Mouse (Mus musculus) kidney, postnatal 4 days (tissue): ENCODE data around the gene Ccnl2.

Source experiments
- DNase-seq, 2 experiments: peaks; one replicate each; pipeline ENCODE4 v3.0.0; 2021; ENCODE audit warnings: mixed read lengths in 2 of 2

The Ccnl2 gene

DNA sequence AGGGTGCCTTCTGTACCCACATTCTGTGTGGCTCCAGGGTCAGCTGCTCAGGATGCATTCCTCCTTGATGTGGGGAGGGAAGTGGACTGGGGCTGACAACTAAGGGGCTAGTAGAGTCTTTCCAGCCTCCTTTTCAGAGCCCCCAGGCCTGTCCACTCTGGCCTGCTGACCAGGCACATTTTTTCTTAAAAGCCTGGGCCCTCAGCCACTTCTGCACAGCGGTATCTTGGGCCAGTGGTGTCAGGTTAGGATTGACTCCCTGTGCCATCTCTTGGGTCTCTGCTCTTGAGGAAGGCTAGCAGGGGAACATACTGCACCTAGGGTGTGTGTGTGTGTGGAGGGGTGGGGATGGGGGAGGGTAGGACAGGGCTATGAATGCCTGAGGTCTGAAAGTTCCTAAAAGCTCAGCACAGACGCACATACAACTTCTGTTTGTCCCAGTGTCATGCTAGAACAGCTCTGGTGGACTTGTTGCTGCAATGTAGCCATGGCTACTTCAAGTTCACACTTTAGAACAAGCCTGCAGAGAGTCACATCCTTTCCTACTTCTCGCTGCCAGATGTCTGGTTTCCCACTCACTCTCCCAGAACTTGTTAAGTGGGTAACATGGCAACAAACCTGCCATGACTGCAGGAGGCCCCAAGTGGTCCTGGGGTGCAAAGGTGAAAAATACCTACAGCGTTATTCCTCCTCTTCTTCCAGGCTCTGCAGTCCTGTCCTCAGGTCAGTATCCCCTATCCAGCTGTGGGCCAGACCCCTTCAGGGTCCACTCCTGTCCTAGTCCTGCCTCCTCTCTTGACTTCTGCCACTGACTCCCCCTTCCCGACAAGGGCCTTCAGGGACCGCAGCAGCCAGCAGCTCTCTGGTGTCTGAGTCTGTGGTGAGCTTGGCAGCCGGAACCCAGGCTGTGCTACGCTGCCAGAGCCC is 28.1 kb downstream of the Ccnl2 start:
- peak; percentile 30 to 43 for DNase-seq

DNA sequence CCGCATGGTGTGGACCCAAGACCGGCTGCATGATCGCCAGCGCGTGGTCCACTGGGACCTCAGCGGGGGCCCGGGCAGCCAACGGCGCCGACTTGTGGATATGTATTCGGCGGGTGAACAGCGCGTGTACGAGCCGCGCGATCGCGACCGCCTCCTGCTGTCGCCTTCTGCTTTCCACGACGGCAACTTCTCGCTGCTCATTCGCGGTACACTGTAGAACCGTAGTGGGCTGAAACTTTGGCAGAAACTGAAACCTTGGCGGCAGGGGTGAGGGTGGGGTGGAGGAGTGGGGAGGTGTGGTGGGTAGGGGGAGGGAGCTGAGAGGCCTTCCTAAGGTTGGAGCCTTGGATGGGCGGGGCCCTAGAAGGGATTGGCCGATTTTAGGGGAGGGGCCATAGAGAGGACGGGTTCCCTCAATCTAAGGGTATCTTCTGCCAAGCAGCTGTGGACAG is 28.7 kb downstream of the Ccnl2 start:
- peak; percentile 74 to 84 for DNase-seq

DNA sequence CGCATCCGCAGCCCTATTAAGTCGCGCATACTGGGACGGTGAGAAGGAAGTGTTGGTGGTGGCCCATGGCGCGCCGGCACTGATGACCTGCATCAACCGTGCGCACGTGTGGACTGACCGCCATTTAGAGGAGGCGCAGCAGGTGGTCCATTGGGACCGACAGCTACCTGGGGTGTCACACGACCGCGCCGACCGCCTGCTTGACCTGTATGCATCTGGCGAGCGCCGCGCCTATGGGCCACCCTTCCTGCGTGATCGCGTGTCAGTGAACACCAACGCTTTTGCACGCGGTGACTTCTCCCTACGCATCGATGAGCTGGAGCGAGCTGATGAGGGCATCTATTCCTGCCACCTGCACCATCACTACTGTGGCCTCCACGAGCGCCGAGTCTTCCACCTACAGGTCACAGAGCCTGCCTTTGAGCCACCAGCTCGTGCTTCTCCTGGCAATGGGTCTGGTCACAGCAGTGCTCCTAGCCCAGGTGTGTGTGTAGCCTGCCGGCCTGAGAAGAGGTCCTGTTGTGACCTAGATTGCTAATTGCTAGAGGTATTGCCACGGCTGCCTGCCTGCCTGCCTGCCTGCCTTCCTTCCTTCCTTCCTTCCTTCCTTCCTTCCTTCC is 29.5 kb downstream of the Ccnl2 start:
- DNase-seq: no peak

DNA sequence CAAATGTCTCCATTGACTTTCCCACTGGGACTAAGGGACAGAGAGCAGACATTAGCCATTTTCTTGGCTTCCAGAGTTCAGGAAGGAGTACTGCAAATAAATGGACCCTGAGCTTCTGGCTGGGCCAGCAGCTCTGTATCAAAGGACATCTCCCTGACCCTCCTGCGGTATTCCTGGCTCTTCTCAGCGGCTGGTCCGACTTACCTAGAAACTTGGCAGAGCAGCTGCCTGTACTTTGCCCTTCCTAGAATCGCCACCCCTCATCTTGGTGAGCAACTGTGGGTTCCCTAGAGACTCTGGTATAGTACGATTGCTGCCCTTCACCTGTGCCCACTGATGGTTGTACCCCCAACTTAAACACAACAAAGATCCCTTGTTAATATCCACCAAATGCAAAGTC is 30.9 kb downstream of the Ccnl2 start:
- DNase-seq: no peak

DNA sequence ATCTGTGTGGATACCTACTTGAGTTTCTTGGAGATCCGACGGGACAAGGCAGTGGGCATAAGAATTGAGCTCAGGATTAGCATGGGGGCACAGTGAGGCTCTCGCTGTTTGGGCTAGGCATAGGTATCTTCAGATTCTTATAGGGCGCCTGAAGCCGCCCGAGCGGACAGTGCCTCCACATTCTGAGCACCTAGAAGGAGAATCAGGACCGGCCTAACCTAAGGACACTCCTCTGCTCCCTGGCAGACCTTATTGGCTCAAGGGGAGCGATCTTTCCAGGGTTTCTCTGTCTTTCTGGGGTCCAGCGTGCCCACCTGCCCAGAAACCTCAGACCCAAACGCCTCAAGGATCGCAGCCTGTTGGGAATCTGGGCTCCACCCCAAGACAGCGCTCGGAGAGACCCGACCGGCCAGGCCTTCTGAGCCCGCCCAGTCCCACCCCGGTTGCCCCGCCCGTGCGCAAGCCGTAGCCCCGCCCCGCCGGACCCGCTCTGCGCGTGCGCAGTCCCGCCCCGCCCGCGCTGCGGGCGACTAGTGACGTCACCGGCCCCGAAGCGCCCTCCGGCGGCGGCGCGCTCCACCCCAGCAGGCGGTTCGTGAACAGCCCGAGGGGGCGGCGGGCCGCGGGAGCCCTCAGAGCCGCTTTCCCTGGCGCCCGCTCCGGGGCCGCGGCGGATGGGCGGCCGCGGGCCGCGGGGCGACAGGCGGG is 34.7 kb downstream of the Ccnl2 start, which contains the start of gene Dvl1:
Gene Dvl1 (plus strand): TSS at position 532 of the 708 bp plus-strand sequence.
- peak; percentile 96 to 97 for DNase-seq

DNA sequence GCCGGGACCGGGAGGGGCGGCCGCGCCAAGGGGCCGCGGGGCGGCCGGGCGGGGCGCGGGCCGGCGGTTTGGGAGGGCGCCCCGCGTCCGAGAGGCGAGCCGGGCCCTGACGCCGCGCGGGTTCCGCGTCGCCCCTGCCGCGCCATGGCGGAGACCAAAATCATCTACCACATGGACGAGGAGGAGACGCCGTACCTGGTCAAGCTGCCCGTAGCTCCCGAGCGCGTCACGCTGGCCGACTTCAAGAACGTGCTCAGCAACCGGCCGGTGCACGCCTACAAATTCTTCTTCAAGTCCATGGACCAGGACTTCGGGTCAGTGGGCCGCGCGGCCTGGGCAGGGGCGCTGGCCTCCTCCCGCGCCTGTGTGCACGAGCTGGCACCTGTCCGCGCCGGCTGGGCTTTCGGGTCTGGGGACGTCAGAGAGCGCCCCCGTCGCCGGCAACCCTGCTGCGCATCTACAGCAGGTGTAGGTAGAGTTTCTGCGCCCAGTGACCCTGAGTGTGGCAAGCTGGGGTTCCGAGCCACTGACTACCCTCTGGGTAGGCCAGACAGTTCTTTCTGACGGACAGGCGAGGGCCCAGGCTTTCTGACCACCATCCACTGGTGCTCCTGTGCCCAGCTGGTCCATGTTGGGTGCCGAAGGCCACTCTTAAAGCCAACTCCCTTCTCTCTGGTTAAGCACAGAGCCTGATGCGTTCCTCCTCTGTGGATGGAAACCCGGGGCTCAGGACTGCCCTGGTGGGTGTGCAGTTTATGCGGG is 35.5 kb downstream of the Ccnl2 start:
- peak; percentile 59 to 75 for DNase-seq

DNA sequence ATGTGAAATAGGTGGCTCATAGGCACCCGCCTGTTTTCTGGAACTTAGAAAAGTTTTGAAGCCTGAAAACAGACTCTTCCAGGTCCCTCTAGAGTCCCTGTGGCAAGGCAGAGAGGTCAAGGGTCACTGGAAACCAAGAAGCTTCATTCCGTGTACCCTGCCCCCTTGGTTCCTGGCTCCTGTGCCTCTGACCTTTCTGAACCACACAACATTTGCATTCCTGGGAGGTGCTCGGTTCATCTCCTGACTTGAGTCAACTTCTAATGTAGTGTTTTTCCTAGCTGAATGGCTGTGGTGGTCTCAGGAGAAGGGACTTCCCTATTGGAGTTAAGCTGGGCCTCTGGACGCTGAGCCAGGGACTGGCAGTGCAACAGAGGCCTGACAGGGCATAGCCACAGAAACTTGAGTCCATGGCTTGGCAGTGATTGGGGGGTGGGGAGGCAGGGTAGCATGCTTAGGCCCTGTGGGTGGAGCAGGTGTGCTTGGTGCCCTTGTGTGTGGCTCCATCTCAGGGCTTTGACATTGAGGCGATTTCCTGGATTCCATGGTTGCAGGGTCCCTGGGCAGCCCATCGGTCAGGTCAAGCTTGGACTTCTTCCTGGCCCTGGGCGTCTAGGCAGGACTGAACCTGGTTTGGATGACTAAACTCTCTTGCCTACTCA is 36.3 kb downstream of the Ccnl2 start:
- DNase-seq: peak in 1 of 2 experiments; percentile 36

DNA sequence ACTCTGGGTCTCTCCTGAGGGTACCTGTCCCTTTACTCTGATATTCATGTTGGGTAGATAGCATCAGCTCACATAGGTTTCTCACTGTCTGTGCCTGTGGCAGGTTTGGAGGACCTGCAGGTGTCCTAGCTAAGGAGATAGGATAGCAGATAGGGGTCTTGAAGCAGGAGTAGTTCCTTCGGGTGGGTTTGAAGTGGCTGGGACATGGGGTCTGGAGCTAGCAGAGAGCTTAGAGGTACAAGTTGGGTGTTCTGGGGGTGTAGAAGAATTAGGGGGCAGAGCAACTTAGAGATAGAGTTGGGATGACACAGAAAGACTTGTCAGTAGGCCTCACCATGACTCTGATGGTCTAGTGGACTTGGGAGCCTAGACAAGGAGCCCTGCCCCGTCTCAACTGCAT is 37.1 kb downstream of the Ccnl2 start:
- no peak for DNase-seq

DNA sequence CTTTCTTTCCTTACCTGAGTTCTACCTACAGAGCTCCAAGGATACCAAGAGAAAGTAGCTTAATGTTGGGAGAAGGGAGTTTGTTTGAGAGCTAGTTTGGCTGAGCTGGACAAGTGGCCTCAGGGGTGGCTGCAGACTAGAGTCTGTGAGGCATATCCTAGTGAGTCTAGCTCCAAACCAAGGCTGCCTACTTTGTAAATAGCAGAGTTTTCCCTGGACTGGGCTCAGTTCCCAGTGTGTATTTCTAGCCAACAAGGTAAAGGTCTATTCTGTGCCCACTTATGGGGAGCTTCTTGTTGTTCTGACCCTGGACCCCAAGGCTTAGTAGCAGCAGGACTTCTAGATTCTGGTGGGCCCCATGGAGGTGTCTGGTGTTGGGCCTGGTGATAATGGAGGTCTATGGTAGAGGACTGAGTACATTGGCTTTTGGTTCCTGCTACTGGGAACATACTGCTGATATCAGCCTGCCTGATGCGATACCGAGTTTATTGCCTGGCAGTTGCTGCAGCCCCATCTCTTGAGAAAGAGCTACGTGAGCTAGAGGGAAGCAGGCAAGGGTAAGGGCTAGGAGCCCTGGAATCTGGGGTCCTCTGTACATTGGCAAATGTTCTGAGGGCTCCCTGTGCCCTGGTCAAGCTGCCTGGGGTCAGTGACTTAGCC is 37.6 kb downstream of the Ccnl2 start:
- no peak for DNase-seq

DNA sequence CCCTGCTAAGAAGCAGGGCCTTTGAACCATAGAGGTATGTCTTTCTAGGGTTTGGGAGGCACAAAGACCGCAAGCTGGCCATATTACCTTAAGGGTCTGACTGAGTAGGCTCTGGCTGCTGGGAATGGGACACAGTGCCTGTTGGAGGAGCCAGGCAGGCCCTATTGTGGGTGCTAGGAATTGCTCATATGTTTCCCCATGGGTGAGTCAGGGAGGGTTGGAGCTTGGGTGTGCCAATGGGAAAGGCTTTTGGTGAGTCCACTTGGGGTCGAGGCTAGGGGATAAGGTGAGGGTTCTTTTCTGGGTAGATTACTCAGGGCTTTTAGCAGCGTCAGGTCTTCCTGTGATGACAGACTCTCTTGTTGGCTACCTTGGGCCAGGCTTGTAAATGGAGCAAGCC is 39.1 kb downstream of the Ccnl2 start:
- DNase-seq: no peak

DNA sequence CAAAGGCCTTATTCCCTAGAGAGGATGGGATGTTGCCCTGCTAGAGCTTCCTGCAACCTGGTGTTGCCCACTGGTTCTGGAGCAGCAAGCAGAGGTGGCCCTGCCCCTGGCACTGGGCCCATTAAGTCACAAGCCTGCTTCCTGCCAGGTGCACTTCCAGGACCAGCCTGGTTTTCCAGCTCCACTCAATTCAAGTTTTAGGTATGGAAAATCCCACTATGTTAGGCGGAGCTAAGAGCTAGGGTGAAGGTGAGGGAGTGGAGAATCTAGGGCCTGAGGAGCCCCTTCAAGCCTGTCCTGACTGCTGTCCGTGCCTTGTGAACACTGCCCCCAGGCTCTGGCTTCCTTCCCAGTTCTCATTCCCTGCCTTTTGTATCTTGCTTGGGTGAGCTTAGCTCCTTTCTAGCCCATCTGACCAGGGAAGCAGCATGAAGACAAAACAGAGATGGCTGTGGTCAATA is 39.7 kb downstream of the Ccnl2 start:
- DNase-seq: peak in 1 of 2 experiments; percentile 57

DNA sequence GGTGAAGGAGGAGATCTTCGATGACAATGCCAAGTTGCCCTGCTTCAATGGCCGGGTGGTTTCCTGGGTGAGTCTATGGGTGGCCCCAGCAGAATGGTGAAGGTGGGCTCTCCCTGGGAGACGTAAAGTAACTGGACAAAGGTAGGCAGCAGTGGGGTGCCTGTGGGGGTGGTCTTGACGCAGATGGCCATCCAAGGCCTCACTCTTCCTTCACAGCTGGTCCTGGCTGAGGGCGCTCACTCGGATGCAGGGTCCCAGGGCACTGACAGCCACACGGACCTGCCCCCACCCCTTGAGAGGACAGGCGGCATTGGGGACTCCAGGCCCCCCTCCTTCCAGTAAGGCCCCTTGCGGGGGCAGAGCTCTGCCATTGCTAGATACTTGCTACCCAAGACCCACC is 41.1 kb downstream of the Ccnl2 start:
- no peak for DNase-seq

DNA sequence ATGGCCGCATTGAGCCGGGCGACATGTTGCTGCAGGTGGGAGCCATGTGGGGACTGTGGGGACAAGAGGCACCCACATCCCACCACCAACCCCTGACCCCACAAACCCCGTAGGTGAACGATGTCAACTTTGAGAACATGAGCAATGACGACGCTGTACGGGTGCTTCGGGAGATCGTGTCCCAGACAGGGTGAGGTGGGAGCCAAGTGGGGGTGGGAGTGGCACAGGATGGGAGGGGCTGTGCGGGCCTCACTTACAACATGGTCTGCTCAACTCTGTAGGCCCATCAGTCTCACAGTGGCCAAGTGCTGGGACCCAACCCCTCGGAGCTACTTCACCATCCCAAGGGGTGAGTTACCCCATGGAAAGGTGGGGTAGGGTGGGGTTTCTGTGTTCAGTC is 42.7 kb downstream of the Ccnl2 start:
- DNase-seq: no peak

DNA sequence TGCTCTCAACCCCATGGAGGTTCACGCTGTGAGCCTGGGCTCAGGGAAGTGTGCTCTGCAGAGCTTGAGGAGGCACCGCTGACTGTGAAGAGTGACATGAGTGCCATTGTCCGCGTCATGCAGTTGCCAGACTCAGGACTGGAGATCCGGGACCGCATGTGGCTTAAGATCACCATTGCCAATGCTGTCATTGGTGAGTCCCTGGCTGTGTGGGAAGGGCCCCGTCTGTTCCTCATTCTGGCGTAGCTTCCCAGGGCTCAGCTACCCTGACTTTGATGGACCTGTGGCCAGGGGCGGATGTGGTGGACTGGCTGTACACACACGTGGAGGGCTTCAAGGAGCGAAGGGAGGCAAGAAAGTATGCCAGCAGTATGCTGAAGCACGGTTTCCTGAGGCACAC is 43.8 kb downstream of the Ccnl2 start:
- DNase-seq: no peak

DNA sequence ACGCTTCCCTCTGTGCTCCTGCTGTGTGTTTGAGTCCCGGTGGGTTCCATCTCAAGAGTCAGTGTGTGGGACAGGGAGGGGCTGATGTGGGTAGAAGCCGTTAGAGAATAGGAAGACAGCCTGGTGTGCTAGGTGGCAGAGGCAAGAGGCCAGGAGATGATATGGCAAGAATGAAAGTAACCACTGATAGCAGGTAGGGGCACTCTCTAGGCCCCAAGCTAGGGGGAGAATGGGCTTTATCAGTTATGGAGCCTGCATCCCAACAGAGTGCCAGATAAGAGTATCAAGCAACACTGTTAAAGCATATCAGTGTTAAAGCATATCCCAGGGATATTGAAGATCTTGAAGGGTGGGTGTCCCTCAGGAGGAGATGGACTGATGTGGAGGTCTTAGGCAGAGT is 44.6 kb downstream of the Ccnl2 start:
- DNase-seq: no peak

DNA sequence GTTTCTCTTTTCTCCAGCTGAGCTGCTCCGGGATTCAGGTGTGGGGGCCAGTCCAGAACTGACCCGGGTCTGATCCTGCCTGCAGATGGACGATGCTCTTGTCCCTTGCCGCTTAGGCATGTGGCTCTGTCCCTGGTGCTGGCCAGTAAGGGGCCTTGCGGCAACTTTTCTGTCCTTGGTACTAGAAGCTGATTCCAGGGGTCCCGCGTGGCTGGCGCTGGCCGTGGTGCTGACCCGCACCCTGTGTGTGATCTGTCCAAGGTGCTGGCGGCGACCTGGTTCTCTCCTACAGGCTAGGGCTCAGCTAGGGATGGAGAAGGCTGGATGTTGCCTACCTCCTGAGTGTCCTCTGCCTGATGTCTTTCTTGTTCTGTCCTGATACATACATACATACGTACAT is 47.0 kb downstream of the Ccnl2 start:
- DNase-seq: peak; percentile 92

DNA sequence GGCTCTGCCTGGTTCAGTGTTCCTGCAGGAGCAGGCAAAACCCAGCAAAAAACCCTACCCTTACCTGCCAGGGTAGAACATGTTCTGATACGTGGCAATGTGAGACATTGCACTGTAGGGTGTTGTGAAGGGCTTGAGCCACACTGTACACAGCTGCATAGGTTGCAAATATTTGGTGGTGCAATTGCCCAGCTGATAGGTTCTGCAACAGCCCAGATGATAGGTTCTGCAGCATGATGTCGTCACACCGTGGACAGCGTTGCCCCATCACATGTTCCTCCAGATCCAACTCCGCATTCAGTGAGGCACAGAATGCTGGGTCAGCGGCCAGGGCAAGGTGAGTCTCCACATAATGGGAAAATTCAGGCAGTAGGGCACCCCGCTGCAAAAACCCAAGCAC is 49.5 kb downstream of the Ccnl2 start:
- no peak for DNase-seq

DNA sequence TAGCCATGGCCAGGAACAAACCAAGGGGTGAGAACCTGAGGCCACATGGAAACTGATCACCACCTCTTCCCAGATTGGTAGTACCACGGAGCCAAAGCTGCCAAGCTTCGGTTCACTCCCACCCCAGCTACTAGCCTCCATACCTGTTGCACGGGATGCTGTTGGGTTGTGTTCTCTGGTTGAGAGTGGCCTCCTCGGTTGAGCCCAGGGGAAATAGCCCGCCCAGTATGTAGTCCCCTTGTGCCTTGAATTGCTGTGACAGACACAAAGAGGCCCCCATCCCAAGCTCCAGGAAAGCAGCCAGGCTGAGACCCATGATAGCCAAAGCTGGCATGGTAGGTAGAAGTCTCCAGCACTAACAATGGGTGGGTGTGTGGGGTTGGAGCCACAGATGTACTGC is 50.7 kb downstream of the Ccnl2 start, which contains the start of gene Tas1r3:
Gene Tas1r3 (minus strand): TSS at position 362 of the 400 bp plus-strand sequence.
- no peak for DNase-seq

DNA sequence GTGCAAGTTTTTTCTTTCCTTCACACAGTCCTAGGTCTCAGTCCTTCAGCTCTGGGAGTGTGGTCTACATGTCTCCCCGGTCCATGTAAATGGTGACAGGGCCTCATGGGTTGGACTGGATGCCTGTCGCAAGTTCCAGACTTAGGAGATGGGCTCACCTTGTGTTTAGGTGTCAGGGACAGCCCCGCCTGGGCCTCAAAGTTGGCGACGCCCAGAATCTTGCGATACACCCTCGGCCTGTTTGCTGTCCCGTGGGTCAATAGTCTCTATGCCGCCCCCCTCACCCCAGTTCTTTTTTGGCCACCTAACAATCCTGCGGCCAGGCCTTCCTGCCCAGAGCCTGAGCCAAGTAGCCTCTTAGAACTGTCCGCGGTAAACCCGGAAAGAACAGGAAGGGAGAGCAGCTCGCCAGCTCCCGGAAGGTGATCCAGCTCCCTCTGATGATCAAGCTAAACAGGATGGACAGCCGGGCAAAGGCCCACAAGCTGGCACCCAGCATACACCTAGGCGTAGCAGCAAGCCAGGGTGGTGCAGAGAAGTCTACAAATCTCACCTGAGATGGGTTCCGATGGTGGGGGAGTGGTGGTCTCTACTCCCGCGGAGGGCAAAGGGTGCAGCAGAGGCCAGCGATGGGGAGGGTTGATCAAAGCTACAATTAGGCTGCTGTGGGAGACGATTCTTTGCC is 56.5 kb downstream of the Ccnl2 start:
- peak; percentile 22 to 57 for DNase-seq

DNA sequence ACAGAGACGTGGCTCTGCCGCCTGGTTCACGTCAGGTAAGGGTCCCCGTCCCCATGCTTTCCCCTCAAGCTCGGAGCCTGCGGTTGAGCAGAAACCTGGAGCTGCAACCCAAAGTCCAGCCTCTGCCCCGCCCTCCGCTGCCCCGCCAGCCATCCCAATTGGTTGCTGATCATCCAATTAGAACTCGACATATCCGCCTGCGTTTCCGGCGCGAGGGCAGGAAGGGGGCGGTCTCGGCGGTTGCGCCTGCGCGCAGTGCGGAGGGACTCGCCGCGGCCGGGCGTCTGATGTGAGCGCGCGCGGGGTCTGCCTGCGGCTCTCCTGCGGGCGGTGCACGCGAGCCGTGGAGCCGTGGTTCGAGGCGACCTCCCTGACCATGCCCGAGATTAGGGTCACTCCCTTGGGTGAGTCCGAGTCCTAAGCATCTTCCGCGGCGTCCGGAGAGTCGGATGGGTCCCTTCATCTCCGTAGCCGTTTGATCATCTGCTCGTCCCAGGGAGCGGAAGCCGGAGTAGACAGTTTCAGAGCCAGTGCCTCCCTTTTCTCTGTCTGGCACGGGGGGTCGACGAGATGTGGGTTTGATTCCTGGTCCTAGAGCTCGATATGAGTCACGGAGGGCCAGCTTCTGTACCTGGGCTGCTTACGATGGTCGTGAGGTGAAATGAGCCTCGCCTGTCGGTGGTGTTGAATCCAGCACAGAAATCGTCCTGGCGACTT is 57.2 kb downstream of the Ccnl2 start, which contains the start of the genes Cptp and Ints11:
Gene Cptp (minus strand): TSS at position 124 of the 717 bp plus-strand sequence.
Gene Ints11 (plus strand): TSS at position 230 of the 717 bp plus-strand sequence.
- peak; percentile 97 to 98 for DNase-seq
